Mouse (Mus musculus): ENCODE results near the gene Resf1.
"Not testable (repeated sequence)": the region's sequence is repeated elsewhere in the genome, so short reads cannot be mapped to it uniquely, and the experiment has no call there.

Resf1 gene

DNA sequence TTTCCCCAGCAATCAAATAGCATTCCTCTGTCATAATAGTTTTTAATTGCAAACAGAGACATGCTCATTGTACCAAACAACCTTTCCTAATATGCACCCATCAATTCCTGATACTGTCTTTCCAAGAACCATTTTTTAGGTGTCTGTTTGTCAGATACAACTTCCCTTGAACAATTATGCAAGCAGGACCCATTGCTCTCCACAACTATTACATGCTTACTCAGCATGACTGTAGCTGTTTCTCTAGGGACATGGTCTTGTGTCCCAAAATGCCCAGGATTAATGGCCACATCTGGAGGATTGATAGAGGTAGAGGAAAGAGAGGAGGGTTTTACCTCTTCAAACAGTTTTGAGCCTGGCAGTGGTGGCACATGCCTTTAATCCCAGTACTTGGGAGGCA lies 35.2 kb downstream of the Resf1 start:
- DNase-seq (ENCODE audit: low spot score) = no peak

DNA sequence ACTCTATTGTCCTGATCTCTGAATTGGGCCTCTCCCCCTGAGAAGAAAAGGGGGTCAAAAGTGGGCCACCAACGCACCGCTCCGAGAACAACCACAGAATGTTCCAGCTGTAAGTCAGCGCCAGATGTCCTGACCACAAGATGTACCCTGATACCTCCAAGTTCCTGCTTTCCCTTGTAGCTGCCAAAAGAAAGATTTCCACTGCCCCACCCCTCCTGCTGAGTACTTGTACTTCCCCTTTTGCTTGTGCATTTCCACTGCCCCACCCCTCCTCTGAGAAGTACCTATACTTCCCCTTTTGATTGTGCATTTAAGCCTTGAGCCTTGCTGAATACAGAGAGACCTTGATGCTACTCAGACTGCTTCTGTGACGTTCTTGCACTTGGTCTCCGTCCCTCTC lies 39.0 kb downstream of the Resf1 start:
- not testable (repeated sequence) for DNase-seq (ENCODE audit: low spot score)

DNA sequence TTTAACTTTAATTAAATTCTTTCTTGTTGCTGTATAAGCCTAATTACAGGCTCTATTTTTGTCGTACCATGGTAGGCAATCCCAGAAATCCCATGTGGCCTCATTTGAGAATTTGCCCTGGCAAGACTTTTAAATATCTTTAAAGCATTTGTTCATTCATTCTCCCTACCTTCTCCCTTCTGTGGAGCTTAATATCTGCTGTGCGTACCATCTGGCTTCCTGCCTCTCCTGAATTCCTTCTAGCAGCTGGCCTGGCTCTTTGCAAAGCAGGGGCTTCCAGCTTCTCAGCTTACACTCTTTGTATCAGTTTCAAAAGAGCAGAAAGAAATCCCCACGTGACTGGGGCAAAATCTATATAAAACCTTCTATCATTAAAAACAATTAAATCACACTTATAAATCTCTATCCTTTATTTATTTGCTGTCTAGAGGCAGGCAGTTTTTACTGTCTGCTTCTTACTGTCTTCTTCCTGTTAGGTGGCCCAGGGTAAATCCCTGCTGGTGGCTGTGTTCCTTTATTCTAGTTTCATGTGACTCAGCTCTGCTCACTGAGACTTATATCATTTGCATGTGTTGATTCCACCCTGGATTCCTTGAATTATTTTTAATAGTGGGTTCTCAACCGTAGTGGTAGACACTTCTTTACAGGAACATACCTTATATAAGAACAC lies 45.7 kb downstream of the Resf1 start:
- no peak for DNase-seq (ENCODE audit: low spot score)

DNA sequence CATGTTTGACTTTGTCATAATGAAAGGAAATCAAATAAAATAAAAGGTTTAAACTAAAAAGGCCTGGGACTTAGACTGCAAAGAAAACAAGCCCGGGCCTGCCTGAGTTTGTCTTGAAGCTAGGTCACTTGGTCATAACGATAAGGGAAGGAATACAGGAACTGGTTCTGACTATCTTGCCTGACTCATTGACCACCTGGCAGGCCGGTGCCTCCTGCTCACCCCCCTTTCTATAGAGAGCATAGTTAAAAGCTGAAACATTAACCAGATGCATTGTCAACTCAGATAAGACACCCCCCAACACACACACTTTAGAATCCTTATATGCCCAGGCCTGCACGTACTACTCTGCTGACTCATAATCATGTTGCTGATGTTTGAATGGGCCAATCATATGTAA lies 46.6 kb downstream of the Resf1 start:
- not testable (repeated sequence) for DNase-seq (ENCODE audit: low spot score)

DNA sequence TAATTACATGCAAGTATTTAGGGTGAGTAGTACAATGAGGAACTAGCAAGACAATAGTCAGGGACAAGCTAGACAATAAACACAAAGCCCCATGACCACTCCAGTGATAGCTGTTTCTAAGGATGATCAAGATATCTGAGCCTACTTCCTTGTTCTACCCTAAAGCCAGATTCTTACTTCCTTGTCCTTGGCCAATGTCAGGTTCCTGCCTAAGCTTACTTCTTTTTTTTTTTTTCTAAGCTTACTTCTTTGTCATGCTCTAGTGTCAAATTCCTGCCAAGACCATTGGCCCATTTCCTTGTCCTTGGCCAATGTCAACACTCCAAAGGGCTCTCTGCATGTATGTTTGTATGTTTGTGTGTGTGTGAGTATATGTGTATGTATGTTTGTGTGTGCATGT lies 47.9 kb downstream of the Resf1 start:
- no peak for DNase-seq (ENCODE audit: low spot score)

DNA sequence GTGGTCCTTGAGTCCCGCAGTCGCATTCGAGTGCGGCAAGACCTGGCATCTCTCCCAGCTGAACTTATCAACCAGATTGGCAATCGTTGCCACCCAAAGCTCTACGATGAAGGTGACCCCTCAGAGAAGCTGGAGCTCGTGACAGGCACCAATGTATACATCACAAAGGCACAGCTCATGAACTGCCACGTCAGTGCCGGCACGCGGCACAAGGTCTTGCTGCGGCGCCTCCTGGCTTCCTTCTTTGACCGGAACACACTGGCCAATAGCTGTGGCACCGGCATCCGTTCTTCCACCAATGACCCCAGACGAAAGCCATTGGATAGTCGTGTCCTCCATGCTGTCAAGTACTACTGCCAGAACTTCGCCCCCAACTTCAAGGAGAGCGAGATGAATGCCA lies 53.3 kb downstream of the Resf1 start:
- not testable (repeated sequence) for DNase-seq (ENCODE audit: low spot score)

DNA sequence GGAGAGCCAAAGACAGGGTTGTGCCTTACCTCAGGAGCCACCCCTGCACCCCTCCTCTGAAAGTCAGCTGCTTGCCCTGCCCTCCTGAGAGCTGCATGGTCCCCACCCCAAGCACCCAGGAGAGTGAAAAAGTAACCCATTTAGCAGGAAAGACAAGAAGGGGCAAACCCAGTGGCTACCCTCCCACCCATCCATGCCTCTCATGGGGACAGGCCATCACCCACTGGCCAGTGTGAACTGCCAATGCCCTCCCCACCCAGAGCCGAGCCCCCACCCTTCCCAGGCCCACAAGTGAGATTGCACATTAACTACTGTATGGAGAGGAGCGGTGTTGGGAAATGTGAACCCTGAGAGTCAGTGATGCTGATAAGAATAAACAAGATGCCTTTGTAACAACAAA lies 56.8 kb downstream of the Resf1 start:
- DNase-seq (ENCODE audit: low spot score) = not testable (repeated sequence)

DNA sequence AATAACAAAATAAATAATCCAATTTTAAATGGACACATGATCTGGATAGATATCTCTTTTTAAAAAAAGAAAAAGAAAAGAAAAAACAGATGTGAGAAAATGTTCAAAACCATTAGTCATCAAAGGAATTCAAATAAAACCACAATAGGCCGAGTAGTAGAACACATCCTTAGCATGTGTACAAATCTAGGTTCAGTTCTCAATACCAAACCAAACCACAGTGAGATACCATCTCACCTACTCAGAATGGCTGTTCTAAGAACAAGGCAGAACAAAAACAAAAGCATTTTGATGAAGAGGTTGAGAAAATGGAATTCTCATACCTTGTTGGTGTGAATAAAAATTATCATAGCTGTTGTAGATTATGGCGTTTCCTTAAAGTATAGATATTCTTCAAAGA lies 57.2 kb downstream of the Resf1 start:
- no peak for DNase-seq (ENCODE audit: low spot score)

DNA sequence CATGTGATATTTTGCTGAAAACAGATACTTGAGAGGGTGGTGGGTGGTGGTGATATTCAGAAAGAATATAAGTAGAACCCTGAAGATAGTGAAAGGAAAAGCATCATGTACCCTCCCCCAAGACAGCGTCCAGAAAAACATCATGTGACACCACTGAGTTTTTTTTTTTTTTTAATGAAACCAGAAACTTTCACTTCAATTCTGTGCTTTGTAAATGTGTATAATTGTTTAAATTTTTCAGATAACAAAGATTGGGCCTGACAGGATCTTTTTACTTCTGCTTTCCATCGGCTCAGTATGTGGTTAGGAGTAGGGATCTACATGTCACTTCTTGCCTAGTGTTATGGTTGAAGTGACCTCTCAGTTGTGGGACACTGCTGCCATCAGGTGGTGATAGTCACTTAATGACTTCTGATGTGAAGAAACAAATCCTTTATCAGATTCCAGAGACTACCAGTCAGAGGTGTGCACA lies 65.8 kb downstream of the Resf1 start:
- no peak for DNase-seq (ENCODE audit: low spot score)

DNA sequence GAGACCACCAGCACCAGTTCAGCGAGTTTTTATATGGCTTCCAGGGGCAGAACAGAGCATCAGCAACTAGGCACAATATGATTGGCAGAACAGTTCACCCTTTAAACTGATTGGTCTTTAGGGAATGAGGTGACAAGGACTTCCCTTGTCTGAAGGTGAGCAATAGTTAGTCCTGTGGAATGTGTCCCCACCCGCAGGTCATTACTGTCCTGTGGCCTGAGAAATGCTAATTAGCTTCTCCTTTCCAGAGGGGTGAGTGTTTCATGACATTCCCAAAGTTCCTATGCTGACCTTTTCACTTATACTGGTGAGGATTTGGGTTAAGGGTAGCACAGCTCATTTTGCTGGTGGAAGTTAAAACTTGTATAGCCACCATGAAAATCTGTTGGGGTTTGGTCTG lies 74.3 kb downstream of the Resf1 start:
- no peak for DNase-seq (ENCODE audit: low spot score)

Measured in urinary bladder, postnatal 10 days (tissue).